Mouse (Mus musculus): ENCODE results near the gene Rab6a. TPM values are rescaled to one million over a fixed set of nuclear protein-coding genes. Genes with fewer than 3 reads are reported as not detected.

Gene Rab6a
- polyA plus RNA-seq, 1 experiment from 2014 or later, result 122 TPM

DNA sequence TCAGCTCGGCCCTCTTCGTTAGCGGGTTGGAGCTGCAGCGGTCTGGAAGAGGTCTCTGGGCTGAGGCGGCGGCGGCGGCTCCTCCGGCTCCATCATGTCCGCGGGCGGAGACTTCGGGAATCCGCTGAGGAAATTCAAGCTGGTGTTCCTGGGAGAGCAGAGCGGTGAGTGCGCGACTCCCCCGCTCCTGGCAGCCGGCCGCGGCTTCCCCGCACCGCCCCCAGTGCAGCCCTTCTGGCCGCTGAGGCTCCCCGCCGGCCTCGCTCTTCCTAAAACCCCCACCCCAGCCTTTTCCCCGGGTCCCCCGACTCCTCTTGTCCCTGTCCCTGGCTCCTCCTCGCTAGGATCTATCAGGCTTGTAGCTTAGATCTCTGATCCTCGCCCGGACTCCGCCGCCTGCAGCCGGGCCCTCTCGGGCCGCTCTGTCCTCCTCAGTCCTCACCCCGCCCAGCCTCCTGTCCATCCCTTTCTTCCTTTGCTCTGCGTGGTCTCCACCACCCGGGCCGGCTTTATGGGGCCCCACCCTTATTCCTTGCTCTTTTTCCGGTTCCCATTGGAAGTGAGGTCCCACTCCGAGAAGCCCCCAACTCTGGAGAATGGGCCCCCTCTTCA is 1.0 kb downstream of the Rab6a start, which contains the start of gene Mrpl48:
Gene Mrpl48 (minus strand): TSS at position 172 of the 612 bp plus-strand sequence.
- H3K36me3 ChIP-seq (ENCODE audit: control insufficient read depth, insufficient read depth), result no peaks in the 10 kb centered on the region
- no peak for TF ChIP-seq CTCF (IDR thresholded peaks at IDR 0.05; ENCODE audit: low read depth)
- WGBS, result under 1% methylated on average over 42 of the region's 43 CpGs
- H3K4me1 ChIP-seq (replicated peaks; ENCODE audit: control insufficient read depth, insufficient read depth, low read length), result 0 out of 2 replicates have a peak, but pooled peaks cover 3% of the 10 kb centered on the region
- peak; percentile 2; the same call in 1 of the 2 replicates for ATAC-seq
- H3K27me3 ChIP-seq (replicated peaks; ENCODE audit: control insufficient read depth, insufficient read depth, low read length), result no peaks in the 10 kb centered on the region
- H3K4me2 ChIP-seq (replicated peaks; ENCODE audit: low read depth), result peak within 1 kb of the TSS; percentile 79
- H3K9me3 ChIP-seq (ENCODE audit: control insufficient read depth), result no peaks in the 10 kb centered on the region
- H3K4me3 ChIP-seq (ENCODE audit: low read depth, low read length), result peak within 1 kb of the TSS; percentile 100
- H3K9ac ChIP-seq (ENCODE audit: low read depth, low read length), result peak within 1 kb of the TSS; percentile 99
- H3K27ac ChIP-seq (ENCODE audit: low read depth, low read length), result peak within 1 kb of the TSS; percentile 100

DNA sequence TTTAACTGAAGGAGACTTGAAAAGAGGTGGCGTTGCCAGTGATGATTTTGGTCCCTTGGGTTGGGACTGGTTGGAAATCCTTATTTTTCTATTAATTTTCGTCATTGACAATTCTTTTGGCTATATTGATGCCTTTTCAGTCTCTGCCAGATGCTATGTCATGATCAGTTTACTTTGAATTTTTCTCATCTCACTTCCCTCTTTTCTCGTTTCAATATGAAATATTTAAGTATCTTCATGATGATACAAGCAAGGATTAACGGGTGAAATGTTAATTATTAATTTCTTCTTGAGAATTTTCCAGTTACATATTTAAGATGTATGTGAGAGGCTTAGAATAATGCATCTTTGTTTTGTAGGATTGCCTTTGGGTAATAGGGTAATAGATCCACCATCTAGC is 1.7 kb downstream of the Rab6a start:
- Histone ChIP-seq H3K4me3 (ENCODE audit: low read depth, low read length) (peak overlapping the region; percentile 100), H3K27ac (ENCODE audit: low read depth, low read length) (peak overlapping the region; percentile 100; the same call in 1 of the 2 replicates), H3K36me3 (ENCODE audit: control insufficient read depth, insufficient read depth) (no peaks in the 10 kb centered on the region), H3K9me3 (ENCODE audit: control insufficient read depth) (no peaks in the 10 kb centered on the region), H3K9ac (ENCODE audit: low read depth, low read length) (peak overlapping the region; percentile 99), H3K27me3 (replicated peaks; ENCODE audit: control insufficient read depth, insufficient read depth, low read length) (no peaks in the 10 kb centered on the region), H3K4me2 (replicated peaks; ENCODE audit: low read depth) (peak overlapping the region; percentile 79), H3K4me1 (replicated peaks; ENCODE audit: control insufficient read depth, insufficient read depth, low read length) (0 out of 2 replicates have a peak, but pooled peaks cover 5% of the 10 kb centered on the region)
- TF ChIP-seq CTCF (IDR thresholded peaks at IDR 0.05; ENCODE audit: low read depth), result no peak
- 9% methylated on average over 4 of the region's 4 CpGs for WGBS
- ATAC-seq, result no peak

GRCm38 (mm10) chr7:100616121-100616857 is 9.1 kb downstream of the Rab6a start:
- H3K9me3 ChIP-seq (ENCODE audit: control insufficient read depth), result no peaks in the 10 kb centered on the region
- no peak overlapping the region for H3K4me3 ChIP-seq (ENCODE audit: low read depth, low read length)
- TF ChIP-seq CTCF (IDR thresholded peaks at IDR 0.05; ENCODE audit: low read depth), result no peak
- no peak overlapping the region for H3K9ac ChIP-seq (ENCODE audit: low read depth, low read length)
- H3K4me1 ChIP-seq (replicated peaks; ENCODE audit: control insufficient read depth, insufficient read depth, low read length), result 0 out of 2 replicates have a peak, but pooled peaks cover 9% of the 10 kb centered on the region
- 89% methylated on average over 4 of the region's 4 CpGs for WGBS
- H3K27ac ChIP-seq (ENCODE audit: low read depth, low read length), result no peak overlapping the region
- ATAC-seq, result no peak
- H3K27me3 ChIP-seq (replicated peaks; ENCODE audit: control insufficient read depth, insufficient read depth, low read length), result no peaks in the 10 kb centered on the region
- no peaks in the 10 kb centered on the region; the same call in 1 of the 2 replicates for H3K36me3 ChIP-seq (ENCODE audit: control insufficient read depth, insufficient read depth)
- H3K4me2 ChIP-seq (replicated peaks; ENCODE audit: low read depth), result no peak overlapping the region

DNA sequence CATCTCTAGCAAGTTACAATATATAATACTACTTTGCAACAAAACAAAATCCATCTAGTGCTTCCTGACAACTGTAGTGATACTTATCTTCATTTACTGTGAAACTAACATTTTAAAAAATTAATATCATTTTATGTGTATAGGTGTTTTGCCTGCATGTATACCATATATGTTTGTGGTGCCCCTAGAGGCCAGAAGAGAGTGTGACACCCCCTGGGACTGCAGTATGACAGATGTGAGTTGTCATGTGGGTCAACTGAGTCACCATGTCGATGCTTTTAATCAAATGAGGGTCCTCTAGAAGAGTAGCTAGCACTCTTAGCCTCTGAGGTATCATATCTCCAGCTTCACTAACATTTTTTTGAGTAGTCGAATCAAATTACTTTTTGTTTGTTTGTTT is 15.1 kb downstream of the Rab6a start:
- no peak overlapping the region for H3K27ac ChIP-seq (ENCODE audit: low read depth, low read length)
- H3K4me2 ChIP-seq (replicated peaks; ENCODE audit: low read depth), result no peak overlapping the region
- H3K36me3 ChIP-seq (ENCODE audit: control insufficient read depth, insufficient read depth), result no peaks in the 10 kb centered on the region; the same call in 1 of the 2 replicates
- no peaks in the 10 kb centered on the region for H3K9me3 ChIP-seq (ENCODE audit: control insufficient read depth)
- no peaks in the 10 kb centered on the region for H3K27me3 ChIP-seq (replicated peaks; ENCODE audit: control insufficient read depth, insufficient read depth, low read length)
- ATAC-seq, result no peak
- 73% methylated on average over 2 of the region's 2 CpGs for WGBS
- H3K9ac ChIP-seq (ENCODE audit: low read depth, low read length), result no peak overlapping the region
- TF ChIP-seq CTCF (IDR thresholded peaks at IDR 0.05; ENCODE audit: low read depth), result peak; percentile 54
- no peak overlapping the region for H3K4me3 ChIP-seq (ENCODE audit: low read depth, low read length)
- no peaks in the 10 kb centered on the region for H3K4me1 ChIP-seq (replicated peaks; ENCODE audit: control insufficient read depth, insufficient read depth, low read length)

GRCm38 (mm10) chr7:100624538-100624937 is 17.3 kb downstream of the Rab6a start:
- H3K36me3 ChIP-seq (ENCODE audit: control insufficient read depth, insufficient read depth), result no peaks in the 10 kb centered on the region
- H3K9me3 ChIP-seq (ENCODE audit: control insufficient read depth), result no peaks in the 10 kb centered on the region
- no peak for ATAC-seq
- TF ChIP-seq CTCF (IDR thresholded peaks at IDR 0.05; ENCODE audit: low read depth), result no peak
- peak overlapping the region; percentile 21; the same call in 1 of the 2 replicates for H3K27ac ChIP-seq (ENCODE audit: low read depth, low read length)
- no peaks in the 10 kb centered on the region for H3K4me1 ChIP-seq (replicated peaks; ENCODE audit: control insufficient read depth, insufficient read depth, low read length)
- no peak overlapping the region for H3K4me3 ChIP-seq (ENCODE audit: low read depth, low read length)
- H3K4me2 ChIP-seq (replicated peaks; ENCODE audit: low read depth), result no peak overlapping the region
- WGBS, result 61% methylated on average over 3 of the region's 3 CpGs
- no peak overlapping the region for H3K9ac ChIP-seq (ENCODE audit: low read depth, low read length)
- H3K27me3 ChIP-seq (replicated peaks; ENCODE audit: control insufficient read depth, insufficient read depth, low read length), result no peaks in the 10 kb centered on the region

DNA sequence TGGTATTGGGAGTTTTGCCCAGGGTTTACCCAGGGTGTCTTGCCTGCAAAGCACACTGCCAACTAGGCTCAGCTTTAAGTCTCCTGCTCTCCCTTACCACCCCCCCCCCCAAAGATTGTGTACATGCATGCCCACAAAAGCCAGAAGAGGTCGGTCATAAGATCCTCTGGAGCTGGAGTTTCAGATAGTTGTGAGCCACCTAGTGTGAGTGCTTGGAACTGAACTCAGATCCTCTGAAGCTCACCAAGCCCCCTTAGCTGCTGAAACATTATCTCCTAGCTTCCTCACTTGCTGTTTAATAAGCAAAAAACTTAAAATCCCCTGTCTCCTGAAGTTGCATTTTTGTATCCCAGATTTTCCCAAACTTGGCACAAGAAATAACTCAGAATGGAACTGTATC is 30.4 kb downstream of the Rab6a start:
- no peak overlapping the region for H3K4me3 ChIP-seq (ENCODE audit: low read depth, low read length)
- H3K9me3 ChIP-seq (ENCODE audit: control insufficient read depth), result no peaks in the 10 kb centered on the region
- 0% methylated on average over 1 of the region's 1 CpGs for WGBS
- peaks cover 32% of the 10 kb centered on the region for H3K36me3 ChIP-seq (ENCODE audit: control insufficient read depth, insufficient read depth)
- no peak overlapping the region for H3K4me2 ChIP-seq (replicated peaks; ENCODE audit: low read depth)
- peak; percentile 75 for TF ChIP-seq CTCF (IDR thresholded peaks at IDR 0.05; ENCODE audit: low read depth)
- no peak overlapping the region for H3K27ac ChIP-seq (ENCODE audit: low read depth, low read length)
- no peak overlapping the region for H3K9ac ChIP-seq (ENCODE audit: low read depth, low read length)
- no peaks in the 10 kb centered on the region for H3K4me1 ChIP-seq (replicated peaks; ENCODE audit: control insufficient read depth, insufficient read depth, low read length)
- no peak for ATAC-seq
- no peaks in the 10 kb centered on the region for H3K27me3 ChIP-seq (replicated peaks; ENCODE audit: control insufficient read depth, insufficient read depth, low read length)

Measured in intestine, postnatal 0 days (tissue).